Mouse (Mus musculus) heart, postnatal 0 days (tissue): ENCODE measurements around the gene Capn5. TPM values are rescaled to one million over a fixed set of nuclear protein-coding genes. Genes with fewer than 3 reads are reported as not detected.
A peak's percentile ranks its signal among the peaks of the same experiment; 100 is the strongest.

ENCODE experiments used
- ATAC-seq: fragments of 200-750 bp; cut with Nextera tagmentation; 2 replicates; pipeline ENCODE4 v1.8.0; 2017; ENCODE audit warnings: low read depth, moderate number of reproducible peaks, moderate library complexity; ENCODE audit not compliant: insufficient read depth
- DNase-seq: peaks from one replicate; pipeline ENCODE4 v3.0.0-alpha.2; 2016; ENCODE audit warnings: low spot score
- H3K27ac ChIP-seq: fragments of 300-500 bp; sonication (generic); 2 replicates; pipeline ENCODE4 v1.5.1; 2014; ENCODE audit warnings: low read depth, mild to moderate bottlenecking
- H3K27me3 ChIP-seq: fragments of 300-500 bp; sonication (generic); 2 replicates; pipeline ENCODE4 v1.6.1; 2014; ENCODE audit warnings: low read length, mixed read lengths; ENCODE audit not compliant: control insufficient read depth, insufficient read depth
- H3K36me3 ChIP-seq: fragments of 300-500 bp; sonication (generic); replicated peaks from 2 replicates; pipeline ENCODE4 v1.6.1; 2014; ENCODE audit warnings: low read length, mixed read lengths; ENCODE audit not compliant: control insufficient read depth, insufficient read depth
- H3K4me1 ChIP-seq: fragments of 300-500 bp; sonication (generic); 2 replicates; pipeline ENCODE4 v1.6.1; 2014; ENCODE audit warnings: antibody characterized with exemption; ENCODE audit not compliant: control insufficient read depth, insufficient read depth
- H3K4me2 ChIP-seq: fragments of 300-500 bp; sonication (generic); 2 replicates; pipeline ENCODE4 v1.6.1; 2014; ENCODE audit warnings: low read depth, mild to moderate bottlenecking, low read length, moderate library complexity
- H3K4me3 ChIP-seq: fragments of 300-500 bp; sonication (generic); 2 replicates; pipeline ENCODE4 v1.5.1; 2014; ENCODE audit warnings: low read depth, low read length
- H3K9ac ChIP-seq: fragments of 300-500 bp; sonication (generic); replicated peaks from 2 replicates; pipeline ENCODE4 v1.6.1; 2014; ENCODE audit warnings: low read depth, low read length, mixed read lengths
- H3K9me3 ChIP-seq: fragments of 300-500 bp; sonication (generic); replicated peaks from 2 replicates; pipeline ENCODE4 v1.6.1; 2016; ENCODE audit warnings: low read length; ENCODE audit not compliant: control insufficient read depth
- CTCF ChIP-seq: IDR thresholded peaks from 2 replicates; pipeline ENCODE4 v1.5.1; 2016; ENCODE audit warnings: antibody characterized with exemption, control low read depth, low read depth
- EP300 ChIP-seq: IDR thresholded peaks from 2 replicates; pipeline ENCODE4 v1.6.1; 2016; ENCODE audit warnings: antibody characterized with exemption, low read depth
- WGBS: fragments of 180-500 bp; shearing (Covaris S2); extraction: QIAGEN DNeasy Blood & Tissue Kit; methylation state at CpG from one replicate; pipeline ENCODE4 v1.1.7; 2014; 5-methylcytosine and 5-hydroxymethylcytosine counted together
- polyA plus RNA-seq: library from polyadenylated mRNA; unstranded; fragments of >200 nt; fragmentation: Nextera tagmentation; extraction: Ambion mirVana; gene quantifications from 2 replicates; pipeline ENCODE4 v1.2.1, GENCODE M21; 2015
- total RNA-seq: library from RNA; depleted of rRNA; stranded (reverse); fragments of >200 nt; gene quantifications from 2 replicates; pipeline ENCODE4 v1.2.3, GENCODE M21; 2014; ENCODE audit warnings: low replicate concordance; rRNA removed

Gene Capn5
- total RNA-seq: 3.4 and 5.6 TPM in 2 replicates
- polyA plus RNA-seq: 1.1 and 1.5 TPM in 2 replicates

GRCm38 (mm10) chr7:98177929-98178559 is at the start of gene Capn5:
Gene Capn5, minus strand, starts transcription at chr7:98178274.
- Histone ChIP-seq H3K9me3 (no peaks in the 10 kb centered on the region), H3K4me1 (no peaks in the 10 kb centered on the region), H3K27me3 (no peaks in the 10 kb centered on the region), H3K4me2 (peak within 1 kb of the TSS; percentile 80), H3K36me3 (no peaks in the 10 kb centered on the region), H3K4me3 (peak within 1 kb of the TSS; percentile 72), H3K9ac (peak within 1 kb of the TSS; percentile 51; the same call in 1 of the 2 replicates), H3K27ac (no peak within 1 kb of the TSS)
- DNase-seq (peak; percentile 55), ATAC-seq (peak; percentile 89)
- TF ChIP-seq CTCF (peak; percentile 44), EP300 (no peak)
- under 1% methylated on average over 35 of the region's 44 CpGs for WGBS

GRCm38 (mm10) chr7:98223796-98224195 is 45.7 kb upstream of the Capn5 start:
- H3K36me3 ChIP-seq: no peaks in the 10 kb centered on the region; the same call in 1 of the 2 replicates
- DNase-seq: no peak
- WGBS: 92% methylated on average over 4 of the region's 4 CpGs
- no peak overlapping the region for H3K4me3 ChIP-seq
- no peaks in the 10 kb centered on the region for H3K4me1 ChIP-seq
- no peaks in the 10 kb centered on the region for H3K9me3 ChIP-seq
- no peak overlapping the region for H3K27ac ChIP-seq
- no peak overlapping the region for H3K9ac ChIP-seq
- H3K27me3 ChIP-seq: no peaks in the 10 kb centered on the region
- ATAC-seq: no peak
- TF ChIP-seq CTCF (no peak), EP300 (no peak)
- H3K4me2 ChIP-seq: no peak overlapping the region

DNA sequence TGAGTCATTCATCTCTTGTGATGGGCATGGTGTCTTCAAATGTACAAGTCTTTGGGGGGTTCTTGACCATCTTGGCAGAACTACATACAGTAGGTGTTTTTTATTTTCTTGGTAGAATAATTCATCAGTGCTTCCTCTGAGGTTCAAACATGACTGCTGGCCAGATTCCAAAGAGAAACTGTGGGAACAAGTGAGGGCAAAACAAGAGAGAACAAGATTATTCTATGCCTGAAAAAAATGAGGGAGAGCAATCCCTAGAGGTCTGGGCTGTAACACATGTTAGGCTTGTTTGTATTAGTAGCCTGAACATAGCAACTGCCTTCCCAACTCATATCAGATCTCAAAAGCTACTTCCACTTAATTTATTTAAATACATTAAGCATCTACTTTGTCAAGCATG is 38.6 kb upstream of the Capn5 start:
- no peak for ATAC-seq
- Histone ChIP-seq H3K9ac (no peak overlapping the region), H3K4me2 (no peak overlapping the region), H3K4me3 (no peak overlapping the region), H3K36me3 (no peaks in the 10 kb centered on the region), H3K9me3 (no peaks in the 10 kb centered on the region), H3K4me1 (no peaks in the 10 kb centered on the region), H3K27ac (no peak overlapping the region), H3K27me3 (no peaks in the 10 kb centered on the region)
- no peak for DNase-seq
- no peak for TF ChIP-seq EP300

DNA sequence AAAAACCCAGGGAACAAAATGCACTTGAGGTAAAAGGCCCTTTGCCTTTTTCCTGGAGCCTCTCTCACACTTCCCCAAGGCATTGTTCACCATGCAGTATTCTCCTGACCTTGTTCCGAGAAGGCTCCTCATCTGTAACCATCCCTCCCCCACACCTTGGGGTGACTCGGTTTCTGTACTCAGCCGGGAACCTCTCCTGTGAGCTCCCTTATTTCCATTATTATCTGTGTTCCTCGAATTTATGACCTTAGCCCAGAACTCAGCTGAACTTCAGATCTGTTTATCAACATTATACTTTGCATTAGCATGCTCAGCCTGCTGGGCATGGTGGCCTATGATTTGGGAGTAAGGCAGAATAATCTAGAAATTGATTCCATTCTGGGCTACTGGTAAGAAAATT is 24.9 kb upstream of the Capn5 start:
- H3K4me2 ChIP-seq: no peak overlapping the region
- H3K36me3 ChIP-seq: no peaks in the 10 kb centered on the region
- no peak for ATAC-seq
- no peak overlapping the region for H3K9ac ChIP-seq
- H3K4me1 ChIP-seq: no peaks in the 10 kb centered on the region
- H3K27me3 ChIP-seq: no peaks in the 10 kb centered on the region
- no peak overlapping the region for H3K4me3 ChIP-seq
- no peak overlapping the region for H3K27ac ChIP-seq
- no peak for DNase-seq
- 64% methylated on average over 4 of the region's 4 CpGs for WGBS
- no peaks in the 10 kb centered on the region for H3K9me3 ChIP-seq
- TF ChIP-seq EP300: no peak

DNA sequence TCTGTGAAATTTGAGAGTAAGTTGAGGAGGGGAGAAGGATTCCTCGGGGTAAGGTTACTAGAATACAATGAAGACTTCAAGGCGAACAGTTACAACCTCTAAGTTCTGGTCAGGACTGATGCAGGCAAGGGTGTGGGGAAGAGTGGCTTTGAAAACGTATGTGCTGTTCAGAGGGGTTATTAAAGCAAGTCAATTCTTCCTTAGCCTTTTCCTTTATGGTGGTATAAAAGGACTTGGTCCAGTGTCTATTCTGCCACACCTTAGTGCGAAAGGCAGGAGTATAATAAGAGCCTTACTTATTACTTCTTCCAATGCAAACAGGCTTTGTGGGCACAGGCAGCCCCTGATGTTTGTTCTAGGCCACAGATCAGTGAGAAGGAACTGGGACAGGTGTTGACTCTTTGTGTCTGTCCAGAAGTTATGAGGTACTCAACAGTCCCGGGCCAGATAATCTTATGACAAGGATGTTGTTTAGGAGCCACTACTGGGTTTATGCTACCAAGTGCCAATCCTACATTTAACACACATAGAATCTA is 23.5 kb upstream of the Capn5 start:
- no peaks in the 10 kb centered on the region for H3K4me1 ChIP-seq
- H3K9ac ChIP-seq: no peak overlapping the region
- ATAC-seq (no peak), DNase-seq (no peak)
- TF ChIP-seq EP300 (no peak), CTCF (no peak)
- no peak overlapping the region for H3K27ac ChIP-seq
- H3K9me3 ChIP-seq: no peaks in the 10 kb centered on the region
- H3K27me3 ChIP-seq: no peaks in the 10 kb centered on the region
- 73% methylated on average over 5 of the region's 5 CpGs for WGBS
- H3K36me3 ChIP-seq: no peaks in the 10 kb centered on the region
- H3K4me3 ChIP-seq: no peak overlapping the region
- no peak overlapping the region for H3K4me2 ChIP-seq

- H3K4me1 ChIP-seq: no peaks in the 10 kb centered on the region
- H3K36me3 ChIP-seq: no peaks in the 10 kb centered on the region
- H3K4me3 ChIP-seq: no peak overlapping the region
- H3K27me3 ChIP-seq: peaks cover 9% of the 10 kb centered on the region
- H3K4me2 ChIP-seq: no peak overlapping the region
- no peaks in the 10 kb centered on the region for H3K9me3 ChIP-seq
- ATAC-seq (no peak), DNase-seq (no peak)
- H3K9ac ChIP-seq: no peak overlapping the region
- no peak overlapping the region for H3K27ac ChIP-seq
- TF ChIP-seq EP300 (no peak), CTCF (no peak)
- 90% methylated on average over 3 of the region's 3 CpGs for WGBS
Measured at GRCm38 (mm10) chr7:98200396-98200795, 22.3 kb upstream of the Capn5 start.
